Mouse (Mus musculus) neural tube, embryonic 13.5 days (tissue): ENCODE data around the gene Pla2r1. TPM values are rescaled to one million over a fixed set of nuclear protein-coding genes. Genes with fewer than 3 reads are reported as not detected.

Source experiments
- ATAC-seq: fragments of 200-750 bp; cut with Nextera tagmentation; 2 replicates; pipeline ENCODE4 v1.8.0; 2017; ENCODE audit warnings: low read depth, mild to moderate bottlenecking, moderate TSS enrichment, moderate library complexity
- H3K27ac ChIP-seq: fragments of 300-500 bp; sonication (generic); replicated peaks from 2 replicates; pipeline ENCODE4 v1.5.1; 2015; ENCODE audit warnings: moderate library complexity, mild to moderate bottlenecking, inconsistent platforms
- H3K27me3 ChIP-seq: fragments of 300-500 bp; sonication (generic); 2 replicates; pipeline ENCODE4 v1.6.1; 2015; ENCODE audit warnings: mild to moderate bottlenecking, inconsistent platforms
- H3K36me3 ChIP-seq: fragments of 300-500 bp; sonication (generic); 2 replicates; pipeline ENCODE4 v1.6.1; 2015; ENCODE audit warnings: mild to moderate bottlenecking, inconsistent platforms
- H3K4me1 ChIP-seq: fragments of 300-500 bp; sonication (generic); replicated peaks from 2 replicates; pipeline ENCODE4 v1.6.1; 2015; ENCODE audit warnings: inconsistent platforms
- H3K4me2 ChIP-seq: fragments of 300-500 bp; sonication (generic); 2 replicates; pipeline ENCODE4 v1.6.1; 2015; ENCODE audit warnings: inconsistent platforms, mild to moderate bottlenecking, moderate library complexity
- H3K4me3 ChIP-seq: fragments of 300-500 bp; sonication (generic); 2 replicates; pipeline ENCODE4 v1.5.1; 2015; ENCODE audit warnings: mild to moderate bottlenecking, inconsistent platforms
- H3K9ac ChIP-seq: fragments of 300-500 bp; sonication (generic); 2 replicates; pipeline ENCODE4 v1.6.1; 2015; ENCODE audit warnings: moderate library complexity, mild to moderate bottlenecking, inconsistent platforms
- H3K9me3 ChIP-seq: fragments of 300-500 bp; sonication (generic); 2 replicates; pipeline ENCODE4 v1.6.1; 2016; ENCODE audit warnings: inconsistent platforms
- WGBS: fragments of 180-500 bp; shearing (Covaris S2); methylation state at CpG from one replicate; pipeline ENCODE4 v1.1.7; 2015; 5-methylcytosine and 5-hydroxymethylcytosine counted together
- polyA plus RNA-seq: library from polyadenylated mRNA; unstranded; fragments of >200 nt; fragmentation: Nextera tagmentation; extraction: Ambion mirVana; gene quantifications from 2 replicates; pipeline ENCODE4 v1.2.1, GENCODE M21; 2015

The Pla2r1 gene
- polyA plus RNA-seq, 1 experiment from 2014 or later: 0.80 TPM

DNA sequence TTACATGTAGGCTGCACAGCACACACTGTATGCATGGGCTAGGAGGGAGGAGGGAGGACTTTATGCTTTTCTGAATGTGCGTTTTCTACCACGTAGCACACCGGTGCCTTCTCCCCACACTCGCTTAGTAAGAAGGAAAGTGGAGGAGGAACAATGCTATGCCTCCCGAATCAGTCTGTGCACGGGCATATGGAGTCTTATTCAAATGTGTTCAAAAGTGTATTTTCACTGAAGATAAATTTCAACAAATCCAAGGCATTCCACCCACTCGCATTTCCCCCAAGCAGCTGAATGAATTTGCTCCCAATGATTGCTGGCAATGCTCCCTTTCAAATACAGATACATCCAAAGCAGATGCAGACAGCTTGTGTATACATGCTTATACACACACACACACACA is 73.2 kb downstream of the Pla2r1 start:
- 85% methylated on average over 7 of the region's 7 CpGs for WGBS

DNA sequence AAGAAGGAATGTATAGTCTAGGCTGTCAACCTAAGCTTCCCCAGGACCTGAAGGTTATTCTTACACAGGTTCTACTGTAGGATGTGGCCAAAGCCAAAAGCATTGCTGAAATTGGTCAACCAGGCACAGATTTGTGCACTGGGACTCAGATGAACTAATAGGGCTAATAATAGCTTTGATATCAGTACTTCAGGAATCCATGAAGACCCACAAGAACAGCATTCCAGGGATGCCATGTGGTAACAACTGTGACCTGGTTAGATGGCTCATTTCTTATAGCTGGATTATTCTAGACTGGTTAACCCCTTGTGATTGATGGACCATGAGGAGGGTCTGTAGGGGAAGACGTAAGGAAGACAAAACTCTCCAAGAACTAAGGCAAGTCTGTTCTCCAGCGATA is 74.3 kb downstream of the Pla2r1 start:
- no peak overlapping the region for H3K4me3 ChIP-seq
- ATAC-seq: no peak
- no peak overlapping the region for H3K9ac ChIP-seq
- no peaks in the 10 kb centered on the region for H3K9me3 ChIP-seq
- WGBS: 90% methylated on average over 2 of the region's 2 CpGs
- no peaks in the 10 kb centered on the region for H3K36me3 ChIP-seq
- no peaks in the 10 kb centered on the region for H3K4me1 ChIP-seq
- no peaks in the 10 kb centered on the region for H3K27me3 ChIP-seq
- H3K4me2 ChIP-seq: no peak overlapping the region
- H3K27ac ChIP-seq: no peak overlapping the region

More for the DNA sequence above, 73.2 kb downstream of the Pla2r1 start:
- no peak overlapping the region for H3K9ac ChIP-seq
- no peak for ATAC-seq
- H3K4me1 ChIP-seq: no peaks in the 10 kb centered on the region
- no peak overlapping the region for H3K4me3 ChIP-seq
- H3K36me3 ChIP-seq: no peaks in the 10 kb centered on the region
- no peaks in the 10 kb centered on the region for H3K27me3 ChIP-seq
- no peak overlapping the region for H3K4me2 ChIP-seq
- no peaks in the 10 kb centered on the region for H3K9me3 ChIP-seq
- H3K27ac ChIP-seq: no peak overlapping the region

- Histone ChIP-seq H3K4me1 (peaks cover 6% of the 10 kb centered on the region; the same call in 1 of the 2 replicates), H3K27me3 (no peaks in the 10 kb centered on the region), H3K4me3 (no peak overlapping the region), H3K27ac (no peak overlapping the region), H3K9me3 (no peaks in the 10 kb centered on the region), H3K9ac (no peak overlapping the region), H3K36me3 (no peaks in the 10 kb centered on the region), H3K4me2 (no peak overlapping the region)
- no peak for ATAC-seq
- WGBS: 56% methylated on average over 11 of the region's 11 CpGs
Observed at GRCm38 (mm10) chr2:60468901-60469770, 84.0 kb downstream of the Pla2r1 start.

DNA sequence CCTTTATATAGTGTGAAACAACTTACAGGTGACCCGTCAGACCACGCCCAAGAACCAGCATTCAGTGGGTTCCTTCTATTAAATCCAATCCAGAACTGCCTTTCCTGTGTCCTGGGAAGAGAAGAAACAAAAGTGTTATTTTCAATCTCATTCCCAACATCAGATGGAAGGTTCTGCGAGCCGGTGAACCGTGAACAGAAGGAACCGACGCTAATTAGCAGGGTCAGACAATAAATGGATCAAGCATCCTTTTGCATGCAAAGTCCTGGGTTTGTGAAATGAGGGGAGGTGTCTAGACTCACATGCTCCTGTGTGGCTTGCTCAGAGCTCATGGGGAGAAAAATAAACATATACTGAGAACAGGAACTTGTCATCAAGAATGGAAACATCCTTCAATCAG is 100.7 kb downstream of the Pla2r1 start:
- no peak overlapping the region for H3K9ac ChIP-seq
- H3K4me2 ChIP-seq: no peak overlapping the region
- no peak overlapping the region for H3K4me3 ChIP-seq
- no peak for ATAC-seq
- H3K36me3 ChIP-seq: no peaks in the 10 kb centered on the region
- H3K27ac ChIP-seq: no peak overlapping the region
- no peaks in the 10 kb centered on the region for H3K9me3 ChIP-seq
- WGBS: 77% methylated on average over 7 of the region's 7 CpGs
- H3K4me1 ChIP-seq: no peaks in the 10 kb centered on the region
- H3K27me3 ChIP-seq: no peaks in the 10 kb centered on the region

- WGBS: 50% methylated on average over 3 of the region's 3 CpGs
- no peaks in the 10 kb centered on the region for H3K27me3 ChIP-seq
Observed at GRCm38 (mm10) chr2:60451119-60451773, 101.9 kb downstream of the Pla2r1 start.

GRCm38 (mm10) chr2:60449732-60450131 is 103.4 kb downstream of the Pla2r1 start:
- Histone ChIP-seq H3K9me3 (no peaks in the 10 kb centered on the region), H3K27ac (no peak overlapping the region), H3K4me3 (no peak overlapping the region), H3K9ac (no peak overlapping the region), H3K4me2 (no peak overlapping the region), H3K27me3 (no peaks in the 10 kb centered on the region), H3K36me3 (no peaks in the 10 kb centered on the region), H3K4me1 (peaks cover 5% of the 10 kb centered on the region; the same call in 1 of the 2 replicates)
- 77% methylated on average over 6 of the region's 6 CpGs for WGBS
- ATAC-seq: no peak

More at GRCm38 (mm10) chr2:60451119-60451773, 101.9 kb downstream of the Pla2r1 start:
- H3K9me3 ChIP-seq: no peaks in the 10 kb centered on the region
- H3K4me2 ChIP-seq: no peak overlapping the region
- H3K36me3 ChIP-seq: no peaks in the 10 kb centered on the region
- no peak for ATAC-seq
- no peaks in the 10 kb centered on the region for H3K4me1 ChIP-seq
- no peak overlapping the region for H3K4me3 ChIP-seq
- H3K9ac ChIP-seq: no peak overlapping the region
- no peak overlapping the region for H3K27ac ChIP-seq

- H3K36me3 ChIP-seq: no peaks in the 10 kb centered on the region
- H3K4me3 ChIP-seq: no peak overlapping the region
- no peak overlapping the region for H3K4me2 ChIP-seq
- peak; percentile 76 for ATAC-seq
- H3K9me3 ChIP-seq: no peaks in the 10 kb centered on the region
- H3K4me1 ChIP-seq: peaks cover 10% of the 10 kb centered on the region; the same call in 1 of the 2 replicates
- no peaks in the 10 kb centered on the region for H3K27me3 ChIP-seq
- H3K27ac ChIP-seq: no peak overlapping the region; the same call in 1 of the 2 replicates
- WGBS: 62% methylated on average over 9 of the region's 9 CpGs
- no peak overlapping the region for H3K9ac ChIP-seq
Observed at GRCm38 (mm10) chr2:60444711-60445509, 108.2 kb downstream of the Pla2r1 start.

DNA sequence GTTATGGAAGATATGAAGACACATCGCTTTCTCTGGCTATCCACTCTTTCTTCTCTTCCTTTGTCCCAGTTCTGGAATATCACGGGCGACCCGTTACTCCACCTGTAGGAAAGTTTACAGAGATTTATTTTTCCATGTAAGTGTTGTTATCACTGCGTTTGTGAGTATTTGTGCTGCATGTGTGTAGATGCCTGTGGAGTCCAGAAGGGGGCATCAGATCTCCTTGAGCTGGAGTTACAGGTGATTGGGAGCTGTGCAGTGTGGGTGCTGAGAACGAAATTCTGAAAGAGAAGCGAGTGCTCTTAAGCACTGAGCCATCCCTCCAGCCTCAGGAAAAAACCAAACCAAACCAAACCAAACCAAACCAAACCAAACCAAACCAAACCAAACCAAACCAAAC is 109.8 kb downstream of the Pla2r1 start:
- Histone ChIP-seq H3K36me3 (no peaks in the 10 kb centered on the region), H3K9ac (no peak overlapping the region), H3K27me3 (no peaks in the 10 kb centered on the region), H3K4me3 (no peak overlapping the region), H3K4me1 (peaks cover 10% of the 10 kb centered on the region; the same call in 1 of the 2 replicates), H3K9me3 (no peaks in the 10 kb centered on the region), H3K27ac (no peak overlapping the region), H3K4me2 (no peak overlapping the region)
- WGBS: 95% methylated on average over 7 of the region's 7 CpGs
- no peak for ATAC-seq

GRCm38 (mm10) chr2:60441875-60442274 is 111.2 kb downstream of the Pla2r1 start:
- H3K9me3 ChIP-seq: no peaks in the 10 kb centered on the region
- no peak overlapping the region for H3K4me3 ChIP-seq
- no peaks in the 10 kb centered on the region for H3K36me3 ChIP-seq
- ATAC-seq: no peak
- H3K27ac ChIP-seq: no peak overlapping the region
- H3K27me3 ChIP-seq: no peaks in the 10 kb centered on the region
- H3K9ac ChIP-seq: no peak overlapping the region
- H3K4me2 ChIP-seq: no peak overlapping the region
- whole genome bisulfite sequencing: 33% methylated on average over 3 of the region's 3 CpGs
- peaks cover 10% of the 10 kb centered on the region; the same call in 1 of the 2 replicates for H3K4me1 ChIP-seq

DNA sequence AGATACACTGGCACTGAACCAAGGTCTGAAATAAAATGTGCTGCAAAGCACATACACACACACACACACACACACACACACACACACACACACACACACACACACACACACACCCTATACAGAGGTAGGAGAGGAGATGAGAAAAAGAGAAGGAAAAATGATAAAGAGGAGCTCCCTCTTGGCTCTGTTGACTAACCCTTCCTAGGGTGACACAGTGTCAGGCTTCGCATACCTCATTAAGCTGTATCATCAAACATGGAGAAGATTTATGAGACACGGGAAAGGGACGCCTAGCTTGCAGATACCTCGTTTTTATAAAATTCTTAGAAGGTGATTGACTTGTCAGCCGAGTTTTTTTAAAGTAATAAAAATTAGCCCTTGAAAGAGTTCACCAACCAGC is 116.3 kb downstream of the Pla2r1 start:
- H3K27ac ChIP-seq: no peak overlapping the region
- no peaks in the 10 kb centered on the region for H3K4me1 ChIP-seq
- no peak overlapping the region for H3K9ac ChIP-seq
- H3K4me2 ChIP-seq: no peak overlapping the region
- H3K36me3 ChIP-seq: no peaks in the 10 kb centered on the region
- H3K9me3 ChIP-seq: no peaks in the 10 kb centered on the region
- ATAC-seq: no peak
- 46% methylated on average over 5 of the region's 5 CpGs for WGBS
- no peak overlapping the region for H3K4me3 ChIP-seq
- H3K27me3 ChIP-seq: no peaks in the 10 kb centered on the region

- no peak overlapping the region for H3K4me3 ChIP-seq
- H3K4me2 ChIP-seq: no peak overlapping the region
- no peaks in the 10 kb centered on the region for H3K36me3 ChIP-seq
- no peaks in the 10 kb centered on the region for H3K4me1 ChIP-seq
- no peaks in the 10 kb centered on the region for H3K9me3 ChIP-seq
- H3K27me3 ChIP-seq: no peaks in the 10 kb centered on the region
- H3K27ac ChIP-seq: no peak overlapping the region
- ATAC-seq: no peak
- H3K9ac ChIP-seq: no peak overlapping the region
- 72% methylated on average over 8 of the region's 8 CpGs for whole genome bisulfite sequencing
Observed at GRCm38 (mm10) chr2:60430315-60431021, 122.6 kb downstream of the Pla2r1 start.
